Mouse (Mus musculus): ENCODE data around the gene Mrnip. TPM values are rescaled to one million over a fixed set of nuclear protein-coding genes. Genes with fewer than 3 reads are reported as not detected.

Mrnip gene
- polyA plus RNA-seq, 1 experiment from 2014 or later = 30.9 TPM

- peaks cover 7% of the 10 kb centered on the region for H3K4me1 ChIP-seq (ENCODE audit: control insufficient read depth, insufficient read depth, low read length)
- peak overlapping the region; percentile 63 for H3K4me3 ChIP-seq (ENCODE audit: low read depth, low read length)
- 2% methylated on average over 66 of the region's 66 CpGs for WGBS
- no peak for DNase-seq (ENCODE audit: low spot score)
- peak; percentile 58; the same call in 1 of the 2 replicates for ATAC-seq (ENCODE audit: insufficient number of reproducible peaks, low FRiP score, low TSS enrichment, low read depth)
- H3K36me3 ChIP-seq (ENCODE audit: control insufficient read depth, insufficient read depth, low read length) = peaks cover 12% of the 10 kb centered on the region; the same call in 1 of the 2 replicates
- H3K27ac ChIP-seq (replicated peaks; ENCODE audit: low read depth, low read length) = no peak overlapping the region
- peak overlapping the region; percentile 30; the same call in 1 of the 2 replicates for H3K9ac ChIP-seq (ENCODE audit: low read length)
- peaks cover 21% of the 10 kb centered on the region for H3K27me3 ChIP-seq (ENCODE audit: control insufficient read depth, insufficient read depth, low read length)
- no peaks in the 10 kb centered on the region for H3K9me3 ChIP-seq (ENCODE audit: control insufficient read depth, low read length)
- H3K4me2 ChIP-seq (ENCODE audit: low read depth, severe bottlenecking) = peak overlapping the region; percentile 95
Observed at GRCm38 (mm10) chr11:50236937-50237835, 62.9 kb downstream of the Mrnip start.

GRCm38 (mm10) chr11:50238324-50238723, 64.1 kb downstream of the Mrnip start, which contains the start of gene Ltc4s:
Gene Ltc4s (minus strand): TSS chr11:50238616.
- ATAC-seq (ENCODE audit: insufficient number of reproducible peaks, low FRiP score, low TSS enrichment, low read depth) (no peak), DNase-seq (ENCODE audit: low spot score) (no peak)
- 32% methylated on average over 10 of the region's 10 CpGs for WGBS
- no peak within 1 kb of the TSS for H3K9ac ChIP-seq (ENCODE audit: low read length)
- H3K36me3 ChIP-seq (ENCODE audit: control insufficient read depth, insufficient read depth, low read length) = peaks cover 7% of the 10 kb centered on the region; the same call in 1 of the 2 replicates
- no peak within 1 kb of the TSS for H3K27ac ChIP-seq (replicated peaks; ENCODE audit: low read depth, low read length)
- no peaks in the 10 kb centered on the region for H3K9me3 ChIP-seq (ENCODE audit: control insufficient read depth, low read length)
- peak within 1 kb of the TSS; percentile 63 for H3K4me3 ChIP-seq (ENCODE audit: low read depth, low read length)
- peaks cover 7% of the 10 kb centered on the region for H3K4me1 ChIP-seq (ENCODE audit: control insufficient read depth, insufficient read depth, low read length)
- H3K4me2 ChIP-seq (ENCODE audit: low read depth, severe bottlenecking) = peak within 1 kb of the TSS; percentile 95
- peaks cover 21% of the 10 kb centered on the region for H3K27me3 ChIP-seq (ENCODE audit: control insufficient read depth, insufficient read depth, low read length)

GRCm38 (mm10) chr11:50238821-50239791, 64.9 kb downstream of the Mrnip start:
- Histone ChIP-seq H3K4me3 (ENCODE audit: low read depth, low read length) (no peak overlapping the region), H3K27ac (replicated peaks; ENCODE audit: low read depth, low read length) (no peak overlapping the region), H3K9me3 (ENCODE audit: control insufficient read depth, low read length) (no peaks in the 10 kb centered on the region), H3K9ac (ENCODE audit: low read length) (no peak overlapping the region), H3K4me1 (ENCODE audit: control insufficient read depth, insufficient read depth, low read length) (peaks cover 7% of the 10 kb centered on the region), H3K36me3 (ENCODE audit: control insufficient read depth, insufficient read depth, low read length) (peaks cover 7% of the 10 kb centered on the region; the same call in 1 of the 2 replicates), H3K4me2 (ENCODE audit: low read depth, severe bottlenecking) (no peak overlapping the region), H3K27me3 (ENCODE audit: control insufficient read depth, insufficient read depth, low read length) (peaks cover 21% of the 10 kb centered on the region)
- no peak for DNase-seq (ENCODE audit: low spot score)
- 93% methylated on average over 9 of the region's 9 CpGs for WGBS
- ATAC-seq (ENCODE audit: insufficient number of reproducible peaks, low FRiP score, low TSS enrichment, low read depth) = no peak

- 95% methylated on average over 7 of the region's 7 CpGs for WGBS
Observed at GRCm38 (mm10) chr11:50240235-50240911, 66.1 kb downstream of the Mrnip start.

GRCm38 (mm10) chr11:50243926-50244325, 69.7 kb downstream of the Mrnip start:
- no peak overlapping the region for H3K4me3 ChIP-seq (ENCODE audit: low read depth, low read length)
- no peaks in the 10 kb centered on the region for H3K9me3 ChIP-seq (ENCODE audit: control insufficient read depth, low read length)
- H3K9ac ChIP-seq (ENCODE audit: low read length) = no peak overlapping the region
- 84% methylated on average over 6 of the region's 6 CpGs for WGBS
- no peaks in the 10 kb centered on the region; the same call in 1 of the 2 replicates for H3K27me3 ChIP-seq (ENCODE audit: control insufficient read depth, insufficient read depth, low read length)
- 0 out of 2 replicates have a peak, but pooled peaks cover 2% of the 10 kb centered on the region for H3K36me3 ChIP-seq (ENCODE audit: control insufficient read depth, insufficient read depth, low read length)
- no peak overlapping the region for H3K27ac ChIP-seq (replicated peaks; ENCODE audit: low read depth, low read length)
- no peak overlapping the region for H3K4me2 ChIP-seq (ENCODE audit: low read depth, severe bottlenecking)
- no peaks in the 10 kb centered on the region for H3K4me1 ChIP-seq (ENCODE audit: control insufficient read depth, insufficient read depth, low read length)
- DNase-seq (ENCODE audit: low spot score) (no peak), ATAC-seq (ENCODE audit: insufficient number of reproducible peaks, low FRiP score, low TSS enrichment, low read depth) (no peak)

More at GRCm38 (mm10) chr11:50240235-50240911, 66.1 kb downstream of the Mrnip start:
- ATAC-seq (ENCODE audit: insufficient number of reproducible peaks, low FRiP score, low TSS enrichment, low read depth) (no peak), DNase-seq (ENCODE audit: low spot score) (no peak)
- Histone ChIP-seq H3K4me2 (ENCODE audit: low read depth, severe bottlenecking) (no peak overlapping the region), H3K36me3 (ENCODE audit: control insufficient read depth, insufficient read depth, low read length) (no peaks in the 10 kb centered on the region), H3K9me3 (ENCODE audit: control insufficient read depth, low read length) (no peaks in the 10 kb centered on the region), H3K4me1 (ENCODE audit: control insufficient read depth, insufficient read depth, low read length) (peaks cover 7% of the 10 kb centered on the region), H3K27ac (replicated peaks; ENCODE audit: low read depth, low read length) (no peak overlapping the region), H3K4me3 (ENCODE audit: low read depth, low read length) (no peak overlapping the region), H3K27me3 (ENCODE audit: control insufficient read depth, insufficient read depth, low read length) (peaks cover 21% of the 10 kb centered on the region), H3K9ac (ENCODE audit: low read length) (no peak overlapping the region)

GRCm38 (mm10) chr11:50245269-50245668, 71.0 kb downstream of the Mrnip start:
- Histone ChIP-seq H3K4me1 (ENCODE audit: control insufficient read depth, insufficient read depth, low read length) (no peaks in the 10 kb centered on the region), H3K27me3 (ENCODE audit: control insufficient read depth, insufficient read depth, low read length) (no peaks in the 10 kb centered on the region), H3K36me3 (ENCODE audit: control insufficient read depth, insufficient read depth, low read length) (0 out of 2 replicates have a peak, but pooled peaks cover 2% of the 10 kb centered on the region), H3K27ac (replicated peaks; ENCODE audit: low read depth, low read length) (no peak overlapping the region), H3K9ac (ENCODE audit: low read length) (no peak overlapping the region), H3K4me3 (ENCODE audit: low read depth, low read length) (no peak overlapping the region), H3K9me3 (ENCODE audit: control insufficient read depth, low read length) (no peaks in the 10 kb centered on the region), H3K4me2 (ENCODE audit: low read depth, severe bottlenecking) (no peak overlapping the region)
- DNase-seq (ENCODE audit: low spot score) = no peak
- 72% methylated on average over 5 of the region's 5 CpGs for WGBS
- ATAC-seq (ENCODE audit: insufficient number of reproducible peaks, low FRiP score, low TSS enrichment, low read depth) = no peak

GRCm38 (mm10) chr11:50248473-50249171, 74.4 kb downstream of the Mrnip start:
- H3K9me3 ChIP-seq (ENCODE audit: control insufficient read depth, low read length) = no peaks in the 10 kb centered on the region
- H3K36me3 ChIP-seq (ENCODE audit: control insufficient read depth, insufficient read depth, low read length) = 0 out of 2 replicates have a peak, but pooled peaks cover 2% of the 10 kb centered on the region
- H3K9ac ChIP-seq (ENCODE audit: low read length) = no peak overlapping the region
- H3K4me1 ChIP-seq (ENCODE audit: control insufficient read depth, insufficient read depth, low read length) = no peaks in the 10 kb centered on the region
- H3K4me3 ChIP-seq (ENCODE audit: low read depth, low read length) = no peak overlapping the region
- ATAC-seq (ENCODE audit: insufficient number of reproducible peaks, low FRiP score, low TSS enrichment, low read depth) (no peak), DNase-seq (ENCODE audit: low spot score) (no peak)
- no peaks in the 10 kb centered on the region for H3K27me3 ChIP-seq (ENCODE audit: control insufficient read depth, insufficient read depth, low read length)
- no peak overlapping the region for H3K27ac ChIP-seq (replicated peaks; ENCODE audit: low read depth, low read length)
- WGBS = 75% methylated on average over 7 of the region's 7 CpGs
- H3K4me2 ChIP-seq (ENCODE audit: low read depth, severe bottlenecking) = no peak overlapping the region
